Mouse (Mus musculus): ENCODE measurements around the gene Wars2. TPM values are rescaled to one million over a fixed set of nuclear protein-coding genes. Genes with fewer than 3 reads are reported as not detected.

Wars2 gene
- polyA plus RNA-seq, 1 experiment from 2014 or later, result 8.8 TPM

Small RNA genes lying within 50 kb of the gene (microRNA-seq; reads per million reads assigned to microRNA genes)
- not detected for gene Mir6481

Other genes starting within 250 kb of the Wars2 start
- gene Hao2, start 247.8 kb upstream of the Wars2 start, polyA plus RNA-seq (2015; fragmentation: Nextera tagmentation; extraction: Ambion mirVana), result 0.06 and 0.15 TPM in 2 replicates
- gene Tbx15, start 99.3 kb downstream of the Wars2 start, polyA plus RNA-seq (2015; fragmentation: Nextera tagmentation; extraction: Ambion mirVana), result 26.3 and 28.0 TPM in 2 replicates

All from limb, embryonic 13.5 days (tissue).